Mouse (Mus musculus): ENCODE results near the gene Cers3. TPM values are rescaled to one million over a fixed set of nuclear protein-coding genes. Genes with fewer than 3 reads are reported as not detected.

Cers3 gene
- total RNA-seq, 1 experiment: 0.31 TPM

GRCm38 (mm10) chr7:66769902-66770301, 26.6 kb downstream of the Cers3 start:
- H3K36me3 ChIP-seq (ENCODE audit: control insufficient read depth, insufficient read depth, low read length, poor library complexity, severe bottlenecking): no peaks in the 10 kb centered on the region
- H3K27ac ChIP-seq (ENCODE audit: insufficient read depth, low read depth, low read length, poor library complexity, severe bottlenecking): no peak overlapping the region
- TF ChIP-seq HCFC1 (IDR thresholded peaks at IDR 0.05; ENCODE audit: borderline replicate concordance, insufficient read depth, low read length) (no peak), CHD2 (IDR thresholded peaks at IDR 0.05; ENCODE audit: low read depth, low read length) (no peak), ZNF384 (IDR thresholded peaks at IDR 0.05; ENCODE audit: low read depth, low read length) (no peak), MAFK (IDR thresholded peaks at IDR 0.05; ENCODE audit: insufficient read depth, low read depth, low read length) (no peak), ZC3H11A (IDR thresholded peaks at IDR 0.05; ENCODE audit: borderline replicate concordance, low read depth, low read length) (no peak)
- H3K4me3 ChIP-seq (ENCODE audit: insufficient read depth in 1 of 2, low read depth in 1 of 2, low read length in 2 of 2, poor library complexity in 1 of 2, severe bottlenecking in 1 of 2): no peak overlapping the region
- DNase-seq (ENCODE audit: low read depth, low spot score): no peak
- no peak overlapping the region for H3K9ac ChIP-seq (ENCODE audit: insufficient read depth, low read depth, low read length, poor library complexity, severe bottlenecking)
- no peaks in the 10 kb centered on the region for H3K4me1 ChIP-seq (ENCODE audit: control insufficient read depth in 2 of 2, insufficient read depth in 2 of 2, low read length in 2 of 2, poor library complexity in 1 of 2)
- no peaks in the 10 kb centered on the region for H3K9me3 ChIP-seq (ENCODE audit: control insufficient read depth, insufficient read depth, low read depth, low read length)
- in situ Hi-C loops (cut with MboI; ENCODE audit: low sequenced_read_pairs in 2 of 2, unreplicated experiment in 2 of 2): no loop called here

GRCm38 (mm10) chr7:66770706-66771105, 27.4 kb downstream of the Cers3 start:
- TF ChIP-seq ZNF384 (IDR thresholded peaks at IDR 0.05; ENCODE audit: low read depth, low read length) (no peak), HCFC1 (IDR thresholded peaks at IDR 0.05; ENCODE audit: borderline replicate concordance, insufficient read depth, low read length) (no peak), ZC3H11A (IDR thresholded peaks at IDR 0.05; ENCODE audit: borderline replicate concordance, low read depth, low read length) (no peak), CHD2 (IDR thresholded peaks at IDR 0.05; ENCODE audit: low read depth, low read length) (no peak), MAFK (IDR thresholded peaks at IDR 0.05; ENCODE audit: insufficient read depth, low read depth, low read length) (no peak)
- H3K4me1 ChIP-seq (ENCODE audit: control insufficient read depth in 2 of 2, insufficient read depth in 2 of 2, low read length in 2 of 2, poor library complexity in 1 of 2): no peaks in the 10 kb centered on the region
- H3K9ac ChIP-seq (ENCODE audit: insufficient read depth, low read depth, low read length, poor library complexity, severe bottlenecking): no peak overlapping the region
- no peak overlapping the region for H3K4me3 ChIP-seq (ENCODE audit: insufficient read depth in 1 of 2, low read depth in 1 of 2, low read length in 2 of 2, poor library complexity in 1 of 2, severe bottlenecking in 1 of 2)
- H3K27ac ChIP-seq (ENCODE audit: insufficient read depth, low read depth, low read length, poor library complexity, severe bottlenecking): no peak overlapping the region
- H3K9me3 ChIP-seq (ENCODE audit: control insufficient read depth, insufficient read depth, low read depth, low read length): no peaks in the 10 kb centered on the region
- no peak for DNase-seq (ENCODE audit: low read depth, low spot score)
- no peaks in the 10 kb centered on the region for H3K36me3 ChIP-seq (ENCODE audit: control insufficient read depth, insufficient read depth, low read length, poor library complexity, severe bottlenecking)
- in situ Hi-C loops (cut with MboI; ENCODE audit: low sequenced_read_pairs in 2 of 2, unreplicated experiment in 2 of 2): no loop called here

- no peak for TF ChIP-seq ZC3H11A (IDR thresholded peaks at IDR 0.05; ENCODE audit: borderline replicate concordance, low read depth, low read length)
- no peak for TF ChIP-seq ZNF384 (IDR thresholded peaks at IDR 0.05; ENCODE audit: low read depth, low read length)
- TF ChIP-seq CHD2 (IDR thresholded peaks at IDR 0.05; ENCODE audit: low read depth, low read length): no peak
- TF ChIP-seq MAFK (IDR thresholded peaks at IDR 0.05; ENCODE audit: insufficient read depth, low read depth, low read length): peak; percentile 95
- no peak for TF ChIP-seq HCFC1 (IDR thresholded peaks at IDR 0.05; ENCODE audit: borderline replicate concordance, insufficient read depth, low read length)
Measured at GRCm38 (mm10) chr7:66771252-66771651, 27.9 kb downstream of the Cers3 start.

GRCm38 (mm10) chr7:66779411-66779810, 36.1 kb downstream of the Cers3 start:
- Histone ChIP-seq H3K4me1 (ENCODE audit: control insufficient read depth in 2 of 2, insufficient read depth in 2 of 2, low read length in 2 of 2, poor library complexity in 1 of 2) (no peaks in the 10 kb centered on the region), H3K9me3 (ENCODE audit: control insufficient read depth, insufficient read depth, low read depth, low read length) (no peaks in the 10 kb centered on the region), H3K9ac (ENCODE audit: insufficient read depth, low read depth, low read length, poor library complexity, severe bottlenecking) (no peak overlapping the region), H3K36me3 (ENCODE audit: control insufficient read depth, insufficient read depth, low read length, poor library complexity, severe bottlenecking) (no peaks in the 10 kb centered on the region), H3K4me3 (ENCODE audit: insufficient read depth in 1 of 2, low read depth in 1 of 2, low read length in 2 of 2, poor library complexity in 1 of 2, severe bottlenecking in 1 of 2) (no peak overlapping the region), H3K27ac (ENCODE audit: insufficient read depth, low read depth, low read length, poor library complexity, severe bottlenecking) (no peak overlapping the region)
- no peak for DNase-seq (ENCODE audit: low read depth, low spot score)
- TF ChIP-seq ZC3H11A (IDR thresholded peaks at IDR 0.05; ENCODE audit: borderline replicate concordance, low read depth, low read length) (no peak), MAFK (IDR thresholded peaks at IDR 0.05; ENCODE audit: insufficient read depth, low read depth, low read length) (no peak), HCFC1 (IDR thresholded peaks at IDR 0.05; ENCODE audit: borderline replicate concordance, insufficient read depth, low read length) (no peak), ZNF384 (IDR thresholded peaks at IDR 0.05; ENCODE audit: low read depth, low read length) (no peak), CHD2 (IDR thresholded peaks at IDR 0.05; ENCODE audit: low read depth, low read length) (no peak)
- in situ Hi-C loops (cut with MboI; ENCODE audit: low sequenced_read_pairs in 2 of 2, unreplicated experiment in 2 of 2): no loop called here

More at GRCm38 (mm10) chr7:66771252-66771651, 27.9 kb downstream of the Cers3 start:
- Histone ChIP-seq H3K27ac (ENCODE audit: insufficient read depth, low read depth, low read length, poor library complexity, severe bottlenecking) (no peak overlapping the region), H3K9me3 (ENCODE audit: control insufficient read depth, insufficient read depth, low read depth, low read length) (no peaks in the 10 kb centered on the region), H3K36me3 (ENCODE audit: control insufficient read depth, insufficient read depth, low read length, poor library complexity, severe bottlenecking) (no peaks in the 10 kb centered on the region), H3K4me1 (ENCODE audit: control insufficient read depth in 2 of 2, insufficient read depth in 2 of 2, low read length in 2 of 2, poor library complexity in 1 of 2) (no peaks in the 10 kb centered on the region), H3K9ac (ENCODE audit: insufficient read depth, low read depth, low read length, poor library complexity, severe bottlenecking) (no peak overlapping the region), H3K4me3 (ENCODE audit: insufficient read depth in 1 of 2, low read depth in 1 of 2, low read length in 2 of 2, poor library complexity in 1 of 2, severe bottlenecking in 1 of 2) (no peak overlapping the region)
- in situ Hi-C loops (cut with MboI; ENCODE audit: low sequenced_read_pairs in 2 of 2, unreplicated experiment in 2 of 2): no loop called here
- DNase-seq (ENCODE audit: low read depth, low spot score): no peak
